Mouse (Mus musculus) cerebellum, adult 2 months (tissue): Measurements from ENCODE around the gene Ccdc170.

ENCODE experiments used
- CTCF ChIP-seq: fragments of 200-500 bp; IDR thresholded peaks from 2 replicates; pipeline ENCODE4 v1.5.1; 2011; ENCODE audit warnings: low read depth, mild to moderate bottlenecking, control low read depth, low read length, moderate library complexity, borderline replicate concordance; ENCODE audit not compliant: insufficient read depth
- POLR2A ChIP-seq: fragments of 200-500 bp; IDR thresholded peaks from 2 replicates; pipeline ENCODE4 v1.6.1; 2011; ENCODE audit warnings: low read length, control low read depth, borderline replicate concordance; ENCODE audit not compliant: insufficient read depth

DNA sequence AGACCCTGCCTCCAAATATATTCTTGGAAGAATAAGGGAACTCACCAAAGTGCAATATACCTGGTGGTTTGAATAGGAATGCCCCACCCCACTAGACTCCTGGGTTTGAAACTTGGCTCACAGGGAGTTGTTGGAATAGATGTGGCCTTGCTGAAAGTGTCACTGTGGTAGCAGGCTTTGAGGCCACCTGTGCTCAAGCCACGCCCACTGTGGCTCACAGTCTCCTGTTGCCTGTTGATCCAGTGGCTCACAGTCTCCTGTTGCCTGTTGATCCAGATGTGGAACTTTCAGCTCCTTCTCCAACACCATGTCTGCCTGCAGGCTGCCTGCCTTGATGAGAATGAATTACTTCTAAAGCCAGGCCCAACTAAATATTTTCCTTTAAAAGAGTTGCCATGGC is 1.5 kb downstream of the Ccdc170 start:
- TF ChIP-seq POLR2A (no peak), CTCF (no peak)
